ENCODE assay signal across 9 mouse cellular contexts in the genomic region with DNA sequence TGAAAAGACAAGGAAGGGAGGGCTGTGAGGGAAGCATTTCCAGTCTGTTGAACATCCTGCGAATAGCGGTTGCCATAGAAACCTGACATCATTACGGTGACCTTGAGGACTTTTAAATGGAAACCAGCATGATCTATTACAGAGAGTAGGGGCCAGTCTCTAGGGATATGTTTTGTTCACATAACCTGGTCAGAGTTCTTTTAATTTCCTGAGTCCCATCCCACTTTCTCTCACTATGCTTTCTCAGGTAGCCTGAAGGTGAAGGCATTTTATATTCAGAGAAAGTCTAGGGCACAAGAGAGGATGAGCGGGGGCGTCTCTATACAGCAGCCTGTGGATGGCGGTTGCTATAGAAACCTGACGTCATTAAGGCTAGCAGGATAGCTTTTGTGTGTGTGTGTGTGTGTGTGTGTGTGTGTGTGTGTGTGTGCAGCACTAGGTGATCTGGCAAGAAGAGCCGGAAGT. TPM values are rescaled to one million over a fixed set of nuclear protein-coding genes. Genes with fewer than 3 reads are reported as not detected.
DNase-seq lines count a peak whose midpoint lies in the region; ATAC-seq and TF ChIP-seq lines count a peak whose summit lies in the region.
"Had no signal": no experiment of that assay in that cellular context is flagged by ENCODE, and none has a peak within 500 bp of the region (broad histone marks: within the 10 kb centered on the region; RNA-seq: fewer than 3 reads in every experiment).

No protein-coding gene starts in this region.

- TF ChIP-seq POLR2A in cerebellum, adult 2 months (IDR thresholded peaks at IDR 0.05; ENCODE audit: borderline replicate concordance, insufficient read depth, low read length) = no peak

- H3K27ac ChIP-seq in cerebellum, adult 2 months (ENCODE audit: insufficient read depth, low read length) = no peak overlapping the region
- H3K27ac ChIP-seq in hindbrain, embryonic 14.5 days = peak overlapping the region; percentile 86
- H3K27ac ChIP-seq in midbrain, embryonic 11.5 days (ENCODE audit: low read depth, low read length) = no peak overlapping the region
- H3K27ac ChIP-seq in heart, embryonic 10.5 days = no peak overlapping the region
- H3K27ac ChIP-seq: liver, embryonic 13.5 days had no signal

- WGBS in cerebellum, adult 2 months = 10% methylated on average over 8 of the region's 8 CpGs
- 18% methylated on average over 8 of the region's 8 CpGs for WGBS in hindbrain, embryonic 14.5 days
- WGBS in midbrain, embryonic 11.5 days = 27% methylated on average over 8 of the region's 8 CpGs
- 45% methylated on average over 8 of the region's 8 CpGs for WGBS in heart, embryonic 10.5 days

- peak overlapping the region; percentile 40 for H3K4me2 ChIP-seq in hindbrain, embryonic 14.5 days (replicated peaks)
- H3K4me2 ChIP-seq in midbrain, embryonic 11.5 days = peak overlapping the region; percentile 34
- H3K4me2 ChIP-seq: liver, embryonic 13.5 days had no signal

- no peak for TF ChIP-seq CTCF in cerebellum, adult 2 months (IDR thresholded peaks at IDR 0.05; ENCODE audit: borderline replicate concordance, insufficient read depth, low read depth, low read length)

- no peaks in the 10 kb centered on the region for H3K4me1 ChIP-seq in cerebellum, adult 2 months (ENCODE audit: control insufficient read depth, insufficient read depth, low read length)
- H3K4me1 ChIP-seq in hindbrain, embryonic 14.5 days (replicated peaks; ENCODE audit: control insufficient read depth, insufficient read depth, low read length) = no peaks in the 10 kb centered on the region
- no peaks in the 10 kb centered on the region for H3K4me1 ChIP-seq in midbrain, embryonic 11.5 days (ENCODE audit: control insufficient read depth, insufficient read depth, low read length)
- H3K4me1 ChIP-seq in heart, embryonic 10.5 days = no peaks in the 10 kb centered on the region
- H3K4me1 ChIP-seq: liver, embryonic 13.5 days had no signal

- no peak for ATAC-seq in cerebellum, adult (ENCODE audit: insufficient number of reproducible peaks, low FRiP score, low TSS enrichment)
- ATAC-seq in hindbrain, embryonic 14.5 days (ENCODE audit: low FRiP score) = peak; percentile 96
- ATAC-seq in midbrain, embryonic 11.5 days (ENCODE audit: low FRiP score) = peak; percentile 96

- no peak overlapping the region for H3K9ac ChIP-seq in hindbrain, embryonic 14.5 days
- no peak overlapping the region for H3K9ac ChIP-seq in midbrain, embryonic 11.5 days (ENCODE audit: low read length)
- H3K9ac ChIP-seq: liver, embryonic 13.5 days had no signal

- H3K9me3 ChIP-seq in hindbrain, embryonic 14.5 days (ENCODE audit: control insufficient read depth, low read length) = no peaks in the 10 kb centered on the region
- H3K9me3 ChIP-seq in midbrain, embryonic 11.5 days (ENCODE audit: control insufficient read depth, low read length) = no peaks in the 10 kb centered on the region
- no peaks in the 10 kb centered on the region for H3K9me3 ChIP-seq in heart, embryonic 10.5 days
- H3K9me3 ChIP-seq: liver, embryonic 13.5 days had no signal

- H3K27me3 ChIP-seq in cerebellum, adult 2 months (ENCODE audit: control insufficient read depth, insufficient read depth, low read length) = no peaks in the 10 kb centered on the region
- H3K27me3 ChIP-seq in hindbrain, embryonic 14.5 days (ENCODE audit: control insufficient read depth, insufficient read depth, low read length) = no peaks in the 10 kb centered on the region
- no peaks in the 10 kb centered on the region for H3K27me3 ChIP-seq in midbrain, embryonic 11.5 days (ENCODE audit: control insufficient read depth, insufficient read depth, low read length)
- no peaks in the 10 kb centered on the region for H3K27me3 ChIP-seq in heart, embryonic 10.5 days (ENCODE audit: insufficient read depth, poor library complexity, severe bottlenecking)
- H3K27me3 ChIP-seq: liver, embryonic 13.5 days had no signal

- H3K36me3 ChIP-seq in hindbrain, embryonic 14.5 days (replicated peaks; ENCODE audit: control insufficient read depth, insufficient read depth) = no peaks in the 10 kb centered on the region
- H3K36me3 ChIP-seq in midbrain, embryonic 11.5 days (ENCODE audit: control insufficient read depth, insufficient read depth, low read length) = no peaks in the 10 kb centered on the region
- no peaks in the 10 kb centered on the region for H3K36me3 ChIP-seq in heart, embryonic 10.5 days
- H3K36me3 ChIP-seq: liver, embryonic 13.5 days had no signal

- peak; percentile 25 to 45 for DNase-seq in cerebellum, adult 2 months
- DNase-seq in cerebellum, postnatal 25 days = peak; percentile 32 to 41
- peak; percentile 76 for DNase-seq in hindbrain, embryonic 14.5 days (ENCODE audit: low spot score)
- peak; percentile 91 for DNase-seq in midbrain, embryonic 11.5 days (ENCODE audit: low spot score, missing footprints)
- DNase-seq in thymus, postnatal 4 days = no peak
- no peak for DNase-seq in heart, embryonic 10.5 days (ENCODE audit: low spot score)
- DNase-seq in heart, postnatal 4 days = no peak
- DNase-seq: liver, embryonic 13.5 days had no signal

- H3K4me3 ChIP-seq in cerebellum, adult 2 months (replicated peaks; ENCODE audit: insufficient read depth, low read depth, low read length) = no peak overlapping the region
- peak overlapping the region; percentile 6; the same call in 1 of the 2 replicates for H3K4me3 ChIP-seq in hindbrain, embryonic 14.5 days (replicated peaks; ENCODE audit: low read length)
- H3K4me3 ChIP-seq in midbrain, embryonic 11.5 days (ENCODE audit: low read depth, low read length) = no peak overlapping the region; the same call in 1 of the 2 replicates
- no peak overlapping the region for H3K4me3 ChIP-seq in heart, embryonic 10.5 days
- H3K4me3 ChIP-seq: liver, embryonic 13.5 days had no signal

RNA-seq across cellular contexts. Expression of a gene that starts 20.8 kb away (rescaled TPM):
- 465 and 491 TPM in 2 replicates for polyA plus RNA-seq in cerebellum, adult 2 months (2012; rRNA removed)
- 749 and 760 TPM in 2 replicates for polyA plus RNA-seq in hindbrain, embryonic 14.5 days (2014; fragmentation: Nextera tagmentation; extraction: Ambion mirVana)
- 666 and 674 TPM in 2 replicates for polyA plus RNA-seq in midbrain, embryonic 11.5 days (2014; fragmentation: Nextera tagmentation; extraction: Ambion mirVana)
- 809 and 1,033 TPM in 2 replicates for polyA plus RNA-seq in heart, embryonic 10.5 days (2016; fragmentation: Nextera tagmentation; extraction: Ambion mirVana)
- 100 to 1,000 TPM; 191 to 204 TPM for total RNA-seq in heart, postnatal 4 days (2021)

RNA-seq across cellular contexts. Expression of a gene that starts 46.0 kb away (rescaled TPM):
- 112 and 117 TPM in 2 replicates for polyA plus RNA-seq in cerebellum, adult 2 months (2012; rRNA removed)
- 247 and 268 TPM in 2 replicates for polyA plus RNA-seq in hindbrain, embryonic 14.5 days (2014; fragmentation: Nextera tagmentation; extraction: Ambion mirVana)
- polyA plus RNA-seq in midbrain, embryonic 11.5 days (2014; fragmentation: Nextera tagmentation; extraction: Ambion mirVana) = 418 and 447 TPM in 2 replicates
- 514 and 610 TPM in 2 replicates for polyA plus RNA-seq in heart, embryonic 10.5 days (2016; fragmentation: Nextera tagmentation; extraction: Ambion mirVana)
- 100 to 1,000 TPM; 210 to 224 TPM for total RNA-seq in heart, postnatal 4 days (2021)

Comparison
In these comparisons a context has a peak if more than half of its experiments do, and no peak if none do; other contexts are left out.
1. DNase-seq: peak in cerebellum, adult 2 months (2 of 2), cerebellum, postnatal 25 days (2 of 2), hindbrain, embryonic 14.5 days (single experiment) and midbrain, embryonic 11.5 days (single experiment); none in thymus, postnatal 4 days (single experiment), heart, embryonic 10.5 days (single experiment) and heart, postnatal 4 days (single experiment).